Mouse (Mus musculus) MEL (cell line): Measurements from ENCODE around the gene Adamts9. TPM values are rescaled to one million over a fixed set of nuclear protein-coding genes. Genes with fewer than 3 reads are reported as not detected.

ENCODE experiments used
- DNase-seq: peaks from one replicate; pipeline ENCODE4 v3.0.0; 2011; ENCODE audit warnings: low read depth, low spot score
- H3K27ac ChIP-seq: 2 replicates; pipeline ENCODE4 v1.5.1; 2012; ENCODE audit warnings: low read depth, mild to moderate bottlenecking, control low read depth, low read length, moderate library complexity; ENCODE audit not compliant: control insufficient read depth
- H3K27me3 ChIP-seq, 2 experiments: fragments of 150-350 bp in 1 of 2; sonication (generic) in 1 of 2; 2 replicates each; pipeline ENCODE4 v1.6.1; 2012; ENCODE audit warnings: low read length in 2 of 2, mild to moderate bottlenecking in 2 of 2, improper control_type of control experiment in 1 of 2, moderate library complexity in 1 of 2; ENCODE audit not compliant: insufficient read depth in 2 of 2, control insufficient read depth in 1 of 2
- H3K36me3 ChIP-seq, 2 experiments: 2 replicates each; pipeline ENCODE4 v1.6.1; 2012 to 2014; ENCODE audit warnings: low read length in 2 of 2, improper control_type of control experiment in 1 of 2, inconsistent platforms in 1 of 2, mild to moderate bottlenecking in 1 of 2; ENCODE audit not compliant: insufficient read depth in 2 of 2, control insufficient read depth in 1 of 2
- H3K4me1 ChIP-seq, 2 experiments: fragments of 150-350 bp in 1 of 2; sonication (generic) in 1 of 2; 2 replicates each; pipeline ENCODE4 v1.6.1; 2012; ENCODE audit warnings: low read length in 2 of 2, improper control_type of control experiment in 1 of 2, mild to moderate bottlenecking in 1 of 2; ENCODE audit not compliant: insufficient read depth in 2 of 2, control insufficient read depth in 1 of 2
- H3K4me3 ChIP-seq, 2 experiments: fragments of 150-350 bp in 1 of 2; sonication (generic) in 1 of 2; 2 replicates each; pipeline ENCODE4 v1.5.1; 2012; ENCODE audit warnings: low read depth in 2 of 2, low read length in 2 of 2, mild to moderate bottlenecking in 2 of 2, moderate library complexity in 2 of 2, control low read depth in 1 of 2, improper control_type of control experiment in 1 of 2; ENCODE audit not compliant: control insufficient read depth in 1 of 2, insufficient read depth in 1 of 2
- H3K79me2 ChIP-seq: 2 replicates; pipeline ENCODE4 v1.6.1; 2012; ENCODE audit warnings: mild to moderate bottlenecking, low read length, moderate library complexity; ENCODE audit not compliant: control insufficient read depth, poor library complexity, insufficient read depth
- H3K9ac ChIP-seq: 2 replicates; pipeline ENCODE4 v1.6.1; 2012; ENCODE audit warnings: low read depth, mild to moderate bottlenecking, control low read depth, low read length, moderate library complexity; ENCODE audit not compliant: control insufficient read depth, poor library complexity, severe bottlenecking
- H3K9me3 ChIP-seq: fragments of 150-350 bp; sonication (generic); replicated peaks from 2 replicates; pipeline ENCODE4 v1.6.1; 2012; ENCODE audit warnings: mild to moderate bottlenecking, low read length, improper control_type of control experiment, moderate library complexity; ENCODE audit not compliant: insufficient read depth
- CHD1 ChIP-seq: IDR thresholded peaks from 2 replicates; pipeline ENCODE4 v1.6.1; 2012; ENCODE audit warnings: low read depth, mild to moderate bottlenecking, inconsistent platforms, low read length, improper control_type of control experiment
- CHD2 ChIP-seq: IDR thresholded peaks from 2 replicates; pipeline ENCODE4 v1.6.1; 2011; ENCODE audit warnings: low read length, improper control_type of control experiment
- CTCF ChIP-seq, 3 experiments: IDR thresholded peaks in 2 of 3; conservative IDR thresholded peaks in 1 of 3; 2 replicates each; pipeline ENCODE4 v1.5.1; 2011 to 2012; ENCODE audit warnings: low read length in 3 of 3, low read depth in 2 of 3, mild to moderate bottlenecking in 2 of 3, improper control_type of control experiment in 1 of 3, inconsistent platforms in 1 of 3, mixed read lengths in 1 of 3, moderate library complexity in 1 of 3; ENCODE audit not compliant: control insufficient read depth in 1 of 3, insufficient read depth in 1 of 3, poor library complexity in 1 of 3, severe bottlenecking in 1 of 3
- E2F4 ChIP-seq: IDR thresholded peaks from 2 replicates; pipeline ENCODE4 v1.6.1; 2011; ENCODE audit warnings: low read depth, low read length, improper control_type of control experiment, borderline replicate concordance
- EP300 ChIP-seq, 2 experiments: IDR thresholded peaks; 2 replicates each; pipeline ENCODE4 v1.6.1; 2011; ENCODE audit warnings: improper control_type of control experiment in 2 of 2, low read length in 2 of 2, low read depth in 1 of 2, mild to moderate bottlenecking in 1 of 2
- GABPA ChIP-seq: IDR thresholded peaks from 2 replicates; pipeline ENCODE4 v1.6.1; 2012; ENCODE audit warnings: low read depth, mild to moderate bottlenecking, inconsistent platforms, low read length, improper control_type of control experiment, moderate library complexity
- HCFC1 ChIP-seq: IDR thresholded peaks from 2 replicates; pipeline ENCODE4 v1.6.1; 2012; ENCODE audit warnings: low read depth, mild to moderate bottlenecking, inconsistent platforms, low read length, improper control_type of control experiment, moderate library complexity
- JUND ChIP-seq: IDR thresholded peaks from 2 replicates; pipeline ENCODE4 v1.6.1; 2011; ENCODE audit warnings: low read depth, mild to moderate bottlenecking, improper control_type of control experiment, low read length
- MAX ChIP-seq: IDR thresholded peaks from 2 replicates; pipeline ENCODE4 v1.6.1; 2011; ENCODE audit warnings: low read length, improper control_type of control experiment
- MAZ ChIP-seq: IDR thresholded peaks from 2 replicates; pipeline ENCODE4 v1.6.1; 2012; ENCODE audit warnings: low read depth, mild to moderate bottlenecking, inconsistent platforms, low read length, improper control_type of control experiment
- MYB ChIP-seq: IDR thresholded peaks from 2 replicates; pipeline ENCODE4 v1.6.1; 2011; ENCODE audit warnings: mild to moderate bottlenecking, low read depth, low read length, improper control_type of control experiment
- MYC ChIP-seq: IDR thresholded peaks from 2 replicates; pipeline ENCODE4 v1.6.1; 2011; ENCODE audit warnings: low read depth, mild to moderate bottlenecking, low read length, improper control_type of control experiment, moderate library complexity
- NELFE ChIP-seq: IDR thresholded peaks from 2 replicates; pipeline ENCODE4 v1.6.1; 2011; ENCODE audit warnings: low read depth, low read length, improper control_type of control experiment
- POLR2A ChIP-seq, 2 experiments: IDR thresholded peaks; 2 replicates each; pipeline ENCODE4 v1.6.1; 2011 to 2012; ENCODE audit warnings: low read length in 2 of 2, mild to moderate bottlenecking in 2 of 2, control low read depth in 1 of 2, improper control_type of control experiment in 1 of 2, low read depth in 1 of 2, moderate library complexity in 1 of 2; ENCODE audit not compliant: control insufficient read depth in 1 of 2, insufficient read depth in 1 of 2, poor library complexity in 1 of 2
- POLR2AphosphoS2 ChIP-seq: IDR thresholded peaks from 2 replicates; pipeline ENCODE4 v1.6.1; 2011; ENCODE audit warnings: low read length, improper control_type of control experiment
- POLR2AphosphoS5 ChIP-seq: IDR thresholded peaks from 2 replicates; pipeline ENCODE4 v1.6.1; 2012; ENCODE audit warnings: low read depth, borderline replicate concordance, mild to moderate bottlenecking, inconsistent platforms, low read length, moderate library complexity, mixed read lengths
- RCOR1 ChIP-seq: IDR thresholded peaks from 2 replicates; pipeline ENCODE4 v1.6.1; 2012; ENCODE audit warnings: low read depth, mild to moderate bottlenecking, inconsistent platforms, low read length, improper control_type of control experiment
- SIN3A ChIP-seq: IDR thresholded peaks from 2 replicates; pipeline ENCODE4 v1.6.1; 2012; ENCODE audit warnings: low read length, improper control_type of control experiment, inconsistent platforms
- TAL1 ChIP-seq: IDR thresholded peaks from 2 replicates; pipeline ENCODE4 v1.6.1; 2012; ENCODE audit warnings: mild to moderate bottlenecking, inconsistent platforms, low read length, moderate library complexity, mixed read lengths
- TBP ChIP-seq: IDR thresholded peaks from 2 replicates; pipeline ENCODE4 v1.8.0; 2011; ENCODE audit warnings: low read depth, low read length, improper control_type of control experiment
- UBTF ChIP-seq: IDR thresholded peaks from 2 replicates; pipeline ENCODE4 v1.6.1; 2012; ENCODE audit warnings: low read depth, mild to moderate bottlenecking, inconsistent platforms, low read length, improper control_type of control experiment, moderate library complexity, borderline replicate concordance; ENCODE audit not compliant: insufficient read depth
- USF2 ChIP-seq, 2 experiments: IDR thresholded peaks; 2 replicates each; pipeline ENCODE4 v1.6.1; 2011 to 2012; ENCODE audit warnings: improper control_type of control experiment in 2 of 2, low read length in 2 of 2, borderline replicate concordance in 1 of 2, inconsistent platforms in 1 of 2, low read depth in 1 of 2, mild to moderate bottlenecking in 1 of 2; ENCODE audit not compliant: insufficient read depth in 1 of 2
- ZC3H11A ChIP-seq: IDR thresholded peaks from 2 replicates; pipeline ENCODE4 v1.6.1; 2012; ENCODE audit warnings: low read depth, mild to moderate bottlenecking, inconsistent platforms, low read length, improper control_type of control experiment
- ZKSCAN1 ChIP-seq: IDR thresholded peaks from 2 replicates; pipeline ENCODE4 v1.6.1; 2012; ENCODE audit warnings: low read depth, mild to moderate bottlenecking, inconsistent platforms, low read length, improper control_type of control experiment, moderate library complexity
- ZNF384 ChIP-seq: IDR thresholded peaks from 2 replicates; pipeline ENCODE4 v1.6.1; 2012; ENCODE audit warnings: low read depth, mild to moderate bottlenecking, inconsistent platforms, low read length, improper control_type of control experiment
- polyA plus RNA-seq, 2 experiments: library from polyadenylated mRNA; stranded (reverse) in 1 of 2; unstranded in 1 of 2; fragments of >175 nt in 1 of 2; fragments of >200 nt in 1 of 2; gene quantifications; 2 replicates each; pipeline versions ENCODE4 v1.2.1 to v1.2.4; 2012; ENCODE audit warnings: low replicate concordance in 2 of 2, low read depth in 1 of 2; ENCODE audit not compliant: insufficient read length in 2 of 2, insufficient read depth in 1 of 2, missing spikeins in 1 of 2
- total RNA-seq: library from RNA; depleted of rRNA; stranded (reverse); fragments of 300-350 nt; gene quantifications from 2 replicates; pipeline ENCODE4 v1.2.3, GENCODE M21; 2012

The Adamts9 gene
- total and polyA plus RNA-seq, 3 experiments = not detected

DNA sequence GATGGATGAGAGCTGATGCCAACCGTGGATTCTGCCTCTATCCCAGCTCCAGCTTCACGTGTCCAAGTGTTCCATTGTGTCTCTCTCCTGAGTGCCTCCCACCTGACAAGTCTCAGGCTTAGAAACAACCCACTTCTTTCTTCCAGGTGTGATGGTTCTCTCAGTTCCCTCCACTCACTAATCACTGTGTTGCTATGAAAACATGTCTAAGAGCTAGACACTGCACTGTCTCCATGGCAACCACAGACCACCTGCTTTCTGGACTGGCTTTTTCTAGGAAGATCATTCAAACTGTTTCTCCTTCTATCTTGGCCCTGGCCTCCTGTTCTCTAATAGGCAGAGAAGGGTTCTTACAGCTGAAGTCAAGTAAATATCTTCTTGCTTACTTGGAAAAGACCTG lies 190.6 kb downstream of the Adamts9 start:
- Histone ChIP-seq H3K27ac (no peak overlapping the region), H3K79me2 (no peaks in the 10 kb centered on the region), H3K9me3 (no peaks in the 10 kb centered on the region), H3K36me3 (no peaks in the 10 kb centered on the region), H3K4me1 (no peaks in the 10 kb centered on the region), H3K27me3 (no peaks in the 10 kb centered on the region), H3K9ac (no peak overlapping the region), H3K4me3 (no peak overlapping the region)
- no peak for DNase-seq
- no peak for TF ChIP-seq TBP
- TF ChIP-seq USF2 (IDR thresholded peaks at IDR 0.05; ENCODE audit: borderline replicate concordance in 1 of 2, insufficient read depth in 1 of 2, low read depth in 1 of 2, low read length in 2 of 2) = no peak
- TF ChIP-seq POLR2AphosphoS2 = no peak
- no peak for TF ChIP-seq EP300 (IDR thresholded peaks at IDR 0.05; ENCODE audit: low read depth in 1 of 2, low read length in 2 of 2)
- TF ChIP-seq CHD2 = no peak
- TF ChIP-seq NELFE = no peak
- TF ChIP-seq MYB = no peak
- TF ChIP-seq UBTF = no peak
- no peak for TF ChIP-seq MYC
- TF ChIP-seq TAL1 = no peak
- no peak for TF ChIP-seq SIN3A
- no peak for TF ChIP-seq CHD1
- TF ChIP-seq ZNF384 = no peak
- TF ChIP-seq CTCF (IDR thresholded peaks at IDR 0.05 in 2 of 3, conservative IDR thresholded peaks at IDR 0.05 in 1 of 3; ENCODE audit: control insufficient read depth in 1 of 3, insufficient read depth in 1 of 3, low read depth in 2 of 3, low read length in 3 of 3, poor library complexity in 1 of 3, severe bottlenecking in 1 of 3) = no peak
- no peak for TF ChIP-seq E2F4
- TF ChIP-seq POLR2A (IDR thresholded peaks at IDR 0.05; ENCODE audit: control insufficient read depth in 1 of 2, insufficient read depth in 1 of 2, low read depth in 1 of 2, low read length in 2 of 2, poor library complexity in 1 of 2) = no peak
- no peak for TF ChIP-seq JUND
- no peak for TF ChIP-seq POLR2AphosphoS5
- no peak for TF ChIP-seq GABPA
- TF ChIP-seq MAZ = no peak

DNA sequence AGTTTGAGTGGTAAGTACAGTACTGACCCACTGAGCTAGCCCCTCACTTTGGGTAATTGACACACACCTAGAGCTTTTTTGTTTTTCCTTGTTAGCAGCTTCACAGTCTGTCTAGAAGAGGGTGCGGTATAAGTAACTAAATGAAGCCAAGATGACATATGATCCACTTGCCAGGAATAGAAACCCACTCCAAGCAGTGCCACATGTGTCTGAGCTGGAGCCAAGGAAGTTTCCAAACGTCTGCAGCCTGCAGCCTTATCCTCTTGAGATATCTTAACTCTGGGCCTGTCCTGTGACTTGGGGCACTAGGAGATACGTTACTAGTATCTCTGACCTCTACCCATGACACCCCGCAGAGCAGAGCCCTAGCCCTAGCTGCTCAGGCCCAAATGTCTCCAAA lies 193.9 kb downstream of the Adamts9 start:
- no peak overlapping the region for H3K9ac ChIP-seq
- TF ChIP-seq MAX = no peak
- no peak for TF ChIP-seq POLR2AphosphoS5
- no peak for TF ChIP-seq ZKSCAN1
- no peak for TF ChIP-seq E2F4
- TF ChIP-seq MYB = no peak
- no peak for TF ChIP-seq ZC3H11A
- TF ChIP-seq MAZ = no peak
- TF ChIP-seq SIN3A = no peak
- no peak for TF ChIP-seq TAL1
- no peak for TF ChIP-seq HCFC1
- TF ChIP-seq RCOR1 = no peak
- TF ChIP-seq GABPA = no peak
- no peak for TF ChIP-seq NELFE
- TF ChIP-seq, all 39 proteins: peak for 0

More for the DNA sequence above, 193.9 kb downstream of the Adamts9 start:
- no peaks in the 10 kb centered on the region for H3K27me3 ChIP-seq
- no peak overlapping the region for H3K27ac ChIP-seq
- H3K4me3 ChIP-seq = no peak overlapping the region
- no peak for DNase-seq
- H3K36me3 ChIP-seq = no peaks in the 10 kb centered on the region
- no peaks in the 10 kb centered on the region for H3K79me2 ChIP-seq
- no peaks in the 10 kb centered on the region for H3K4me1 ChIP-seq
- H3K9me3 ChIP-seq = no peaks in the 10 kb centered on the region
